ENCODE assay signal across 8 mouse cellular contexts in genomic region chr11:86257054-86257453, GRCm38 (mm10). TPM values are rescaled to one million over a fixed set of nuclear protein-coding genes. Genes with fewer than 3 reads are reported as not detected.
DNase-seq lines count a peak whose midpoint lies in the region; ATAC-seq and TF ChIP-seq lines count a peak whose summit lies in the region.

No protein-coding gene starts in this region.

- peak; percentile 26; the same call in 1 of the 2 replicates for ATAC-seq in lung, embryonic 14.5 days (ENCODE audit: insufficient read depth)
- ATAC-seq in granulocyte monocyte progenitor cell, adult 5-6 weeks (replicated peaks; ENCODE audit: poor library complexity, severe bottlenecking): peak; percentile 40
- ATAC-seq in liver, embryonic 15.5 days (ENCODE audit: insufficient read depth): peak; percentile 59
- ATAC-seq in stomach, embryonic 15.5 days (ENCODE audit: insufficient read depth, low FRiP score, low read depth): peak; percentile 19; the same call in 1 of the 2 replicates

- no peaks in the 10 kb centered on the region for H3K9me3 ChIP-seq in lung, embryonic 14.5 days (ENCODE audit: low read depth, low read length)
- no peaks in the 10 kb centered on the region for H3K9me3 ChIP-seq in liver, embryonic 15.5 days (replicated peaks)
- H3K9me3 ChIP-seq in stomach, embryonic 15.5 days: no peaks in the 10 kb centered on the region

- peak overlapping the region; percentile 72 for H3K9ac ChIP-seq in lung, embryonic 14.5 days
- H3K9ac ChIP-seq in liver, embryonic 15.5 days: peak overlapping the region; percentile 85
- H3K9ac ChIP-seq in stomach, embryonic 15.5 days: peak overlapping the region; percentile 60

- H3K4me2 ChIP-seq in lung, embryonic 14.5 days: peak overlapping the region; percentile 70
- H3K4me2 ChIP-seq in liver, embryonic 15.5 days: peak overlapping the region; percentile 79
- H3K4me2 ChIP-seq in stomach, embryonic 15.5 days: peak overlapping the region; percentile 64

- under 1% methylated on average over 22 of the region's 22 CpGs for WGBS in lung, embryonic 14.5 days
- under 1% methylated on average over 22 of the region's 22 CpGs for WGBS in liver, embryonic 15.5 days (ENCODE audit: insufficient replicate concordance)
- under 1% methylated on average over 22 of the region's 22 CpGs for WGBS in stomach, embryonic 15.5 days

- peaks cover 21% of the 10 kb centered on the region for H3K36me3 ChIP-seq in lung, embryonic 14.5 days (ENCODE audit: insufficient read depth)
- peaks cover 10% of the 10 kb centered on the region for H3K36me3 ChIP-seq in liver, embryonic 15.5 days (replicated peaks)
- peaks cover 4% of the 10 kb centered on the region for H3K36me3 ChIP-seq in stomach, embryonic 15.5 days

- DNase-seq in lung, embryonic 14.5 days: no peak
- DNase-seq in lung, postnatal 25 days (ENCODE audit: low spot score): no peak
- DNase-seq in embryo, embryonic 10.5 days (ENCODE audit: low spot score): peak; percentile 41
- DNase-seq in yolk sac, embryonic 10.5 days (ENCODE audit: low spot score): no peak
- no peak for DNase-seq in gastrocnemius, adult 18-20 months (ENCODE audit: low spot score)

- no peaks in the 10 kb centered on the region for H3K27me3 ChIP-seq in lung, embryonic 14.5 days (ENCODE audit: insufficient read depth, low read length)
- no peaks in the 10 kb centered on the region for H3K27me3 ChIP-seq in liver, embryonic 15.5 days
- H3K27me3 ChIP-seq in stomach, embryonic 15.5 days (replicated peaks): no peaks in the 10 kb centered on the region

- peaks cover 3% of the 10 kb centered on the region; the same call in 1 of the 2 replicates for H3K4me1 ChIP-seq in lung, embryonic 14.5 days (ENCODE audit: insufficient read depth)
- H3K4me1 ChIP-seq in liver, embryonic 15.5 days (replicated peaks): peaks cover 18% of the 10 kb centered on the region
- H3K4me1 ChIP-seq in stomach, embryonic 15.5 days: no peaks in the 10 kb centered on the region; the same call in 1 of the 2 replicates

- no peak for TF ChIP-seq CTCF in lung, embryonic 14.5 days (IDR thresholded peaks at IDR 0.05; ENCODE audit: low read depth)

- H3K4me3 ChIP-seq in lung, embryonic 14.5 days (ENCODE audit: low read depth, low read length): peak overlapping the region; percentile 62
- peak overlapping the region; percentile 77 for H3K4me3 ChIP-seq in liver, embryonic 15.5 days (replicated peaks)
- H3K4me3 ChIP-seq in stomach, embryonic 15.5 days (replicated peaks): peak overlapping the region; percentile 73

- peak overlapping the region; percentile 71 for H3K27ac ChIP-seq in lung, embryonic 14.5 days (ENCODE audit: low read depth)
- peak overlapping the region; percentile 48 for H3K27ac ChIP-seq in liver, embryonic 15.5 days (replicated peaks)
- peak overlapping the region; percentile 66 for H3K27ac ChIP-seq in stomach, embryonic 15.5 days

RNA-seq across cellular contexts. Expression of gene Ints2, which starts 0.3 kb away (rescaled TPM):
- 34.8 and 35.8 TPM in 2 replicates for polyA plus RNA-seq in lung, embryonic 14.5 days (2014; fragmentation: Nextera tagmentation; extraction: Ambion mirVana)
- total RNA-seq in granulocyte monocyte progenitor cell, adult 5-6 weeks (2014; fragmentation: Nextera tagmentation): 29.0 and 30.5 TPM in 2 replicates
- total RNA-seq in granulocyte monocyte progenitor cell, adult 5-6 weeks (2017): 28.5 and 30.5 TPM in 2 replicates
- polyA plus RNA-seq in liver, embryonic 15.5 days (2015; fragmentation: Nextera tagmentation; extraction: Ambion mirVana): 8.2 and 9.8 TPM in 2 replicates
- polyA plus RNA-seq in stomach, embryonic 15.5 days (2015; fragmentation: Nextera tagmentation; extraction: Ambion mirVana): 21.4 and 24.8 TPM in 2 replicates
- 1 to 10 TPM; 3.0 to 4.3 TPM for total RNA-seq in gastrocnemius, adult 18-20 months (2021)

RNA-seq across cellular contexts. Expression of gene Brip1, which starts 56.1 kb away (rescaled TPM):
- polyA plus RNA-seq in lung, embryonic 14.5 days (2014; fragmentation: Nextera tagmentation; extraction: Ambion mirVana): 15.4 and 17.0 TPM in 2 replicates
- total RNA-seq in granulocyte monocyte progenitor cell, adult 5-6 weeks (2014; fragmentation: Nextera tagmentation): 20.1 and 23.4 TPM in 2 replicates
- 22.7 and 31.8 TPM in 2 replicates for total RNA-seq in granulocyte monocyte progenitor cell, adult 5-6 weeks (2017)
- polyA plus RNA-seq in liver, embryonic 15.5 days (2015; fragmentation: Nextera tagmentation; extraction: Ambion mirVana): 5.6 and 6.2 TPM in 2 replicates
- 9.7 and 10.7 TPM in 2 replicates for polyA plus RNA-seq in stomach, embryonic 15.5 days (2015; fragmentation: Nextera tagmentation; extraction: Ambion mirVana)
- under 1 TPM; 0.05 TPM for total RNA-seq in gastrocnemius, adult 18-20 months (2021)
